Mouse (Mus musculus) olfactory bulb, adult 2 months (tissue): ENCODE measurements around the gene Ace3.

Experiments
- CTCF ChIP-seq: fragments of 200-500 bp; IDR thresholded peaks from 2 replicates; pipeline ENCODE4 v1.5.1; 2012; ENCODE audit warnings: low read depth, mild to moderate bottlenecking, low read length, moderate library complexity; ENCODE audit not compliant: insufficient read depth
- POLR2A ChIP-seq: fragments of 200-500 bp; IDR thresholded peaks from 2 replicates; pipeline ENCODE4 v1.6.1; 2012; ENCODE audit warnings: mild to moderate bottlenecking, low read depth, low read length, moderate library complexity; ENCODE audit not compliant: insufficient read depth

GRCm38 (mm10) chr11:105966288-105966687, 28.2 kb upstream of the Ace3 start:
- TF ChIP-seq CTCF: no peak
- TF ChIP-seq POLR2A: no peak
